Mouse (Mus musculus) cerebellum, postnatal 10 days (tissue): ENCODE data around the gene Bet1l.
A peak's percentile ranks its signal among the peaks of the same experiment; 100 is the strongest.
"Not testable (repeated sequence)": the region's sequence is repeated elsewhere in the genome, so short reads cannot be mapped to it uniquely, and the experiment has no call there.

Experiments used
- DNase-seq, 2 experiments: peaks; one replicate each; pipeline ENCODE4 v3.0.0; 2021; ENCODE audit warnings: mixed read lengths in 2 of 2

The Bet1l gene

GRCm38 (mm10) chr7:140857550-140858505 lies at the start of gene Bet1l:
Gene Bet1l (minus strand): TSS chr7:140857577.
- DNase-seq: peak; percentile 36 to 52

- DNase-seq: no peak
Observed at GRCm38 (mm10) chr7:140907131-140907530, 49.8 kb upstream of the Bet1l start.

GRCm38 (mm10) chr7:140905642-140906081 lies 48.3 kb upstream of the Bet1l start:
- no peak for DNase-seq

GRCm38 (mm10) chr7:140903212-140903611 lies 45.8 kb upstream of the Bet1l start:
- peak; percentile 91 to 95 for DNase-seq

GRCm38 (mm10) chr7:140902036-140902875 lies 44.9 kb upstream of the Bet1l start:
- DNase-seq: peak in 1 of 2 experiments; percentile 22

GRCm38 (mm10) chr7:140900220-140900619 lies 42.8 kb upstream of the Bet1l start, which contains the start of gene Cox8b:
Gene Cox8b (minus strand): TSS chr7:140900446.
- DNase-seq: peak; percentile 38 to 42

- no peak for DNase-seq
Observed at GRCm38 (mm10) chr7:140899121-140899520, 41.7 kb upstream of the Bet1l start.

- no peak for DNase-seq
Observed at GRCm38 (mm10) chr7:140897863-140898262, 40.5 kb upstream of the Bet1l start.

- DNase-seq: no peak
Observed at GRCm38 (mm10) chr7:140894611-140895010, 37.2 kb upstream of the Bet1l start.

GRCm38 (mm10) chr7:140894031-140894430 lies 36.7 kb upstream of the Bet1l start:
- no peak for DNase-seq

- DNase-seq: not testable (repeated sequence)
Observed at GRCm38 (mm10) chr7:140890636-140891035, 33.3 kb upstream of the Bet1l start.

- DNase-seq: no peak
Observed at GRCm38 (mm10) chr7:140882469-140882803, 25.1 kb upstream of the Bet1l start.

- DNase-seq: peak; percentile 98 to 99
Observed at GRCm38 (mm10) chr7:140881696-140882468, 24.5 kb upstream of the Bet1l start, which contains the start of the genes Psmd13 and Sirt3. Gene Psmd13 (plus strand): TSS chr7:140881968. Gene Sirt3 (minus strand): TSS chr7:140882309.

GRCm38 (mm10) chr7:140880865-140881515 lies 23.6 kb upstream of the Bet1l start:
- no peak for DNase-seq

- DNase-seq: no peak
Observed at GRCm38 (mm10) chr7:140880419-140880818, 23.0 kb upstream of the Bet1l start.

GRCm38 (mm10) chr7:140879355-140879754 lies 22.0 kb upstream of the Bet1l start:
- no peak for DNase-seq

- no peak for DNase-seq
Observed at GRCm38 (mm10) chr7:140877364-140877763, 20.0 kb upstream of the Bet1l start.

GRCm38 (mm10) chr7:140874224-140874623 lies 16.8 kb upstream of the Bet1l start:
- DNase-seq: no peak

GRCm38 (mm10) chr7:140864761-140865160 lies 7.4 kb upstream of the Bet1l start:
- peak in 1 of 2 experiments; percentile 17 for DNase-seq

- DNase-seq: no peak
Observed at GRCm38 (mm10) chr7:140860728-140861127, 3.4 kb upstream of the Bet1l start.

- no peak for DNase-seq
Observed at GRCm38 (mm10) chr7:140859997-140860396, 2.6 kb upstream of the Bet1l start.

GRCm38 (mm10) chr7:140858746-140859145 lies 1.4 kb upstream of the Bet1l start:
- no peak for DNase-seq
